Mouse (Mus musculus) olfactory bulb, adult 2 months (tissue): ENCODE measurements around the gene Agpat1. TPM values are rescaled to one million over a fixed set of nuclear protein-coding genes. Genes with fewer than 3 reads are reported as not detected.

ENCODE experiments used
- H3K27ac ChIP-seq: fragments of 200-500 bp; 2 replicates; pipeline ENCODE4 v1.5.1; 2012; ENCODE audit warnings: low read depth, low read length; ENCODE audit not compliant: insufficient read depth
- H3K4me1 ChIP-seq: fragments of 200-500 bp; 2 replicates; pipeline ENCODE4 v1.6.1; 2012; ENCODE audit warnings: low read length; ENCODE audit not compliant: control insufficient read depth, insufficient read depth
- H3K4me3 ChIP-seq: fragments of 200-500 bp; 2 replicates; pipeline ENCODE4 v1.5.1; 2012; ENCODE audit warnings: mild to moderate bottlenecking, low read depth, low read length, moderate library complexity; ENCODE audit not compliant: insufficient read depth
- CTCF ChIP-seq: fragments of 200-500 bp; IDR thresholded peaks from 2 replicates; pipeline ENCODE4 v1.5.1; 2012; ENCODE audit warnings: low read depth, mild to moderate bottlenecking, low read length, moderate library complexity; ENCODE audit not compliant: insufficient read depth
- POLR2A ChIP-seq: fragments of 200-500 bp; IDR thresholded peaks from 2 replicates; pipeline ENCODE4 v1.6.1; 2012; ENCODE audit warnings: mild to moderate bottlenecking, low read depth, low read length, moderate library complexity; ENCODE audit not compliant: insufficient read depth
- WGBS: fragments of 180-500 bp; shearing (Covaris S2); methylation state at CpG from one replicate; pipeline ENCODE4 v1.1.7; 2018; 5-methylcytosine and 5-hydroxymethylcytosine counted together
- polyA plus RNA-seq: library from polyadenylated mRNA; stranded (reverse); fragments of >200 nt; gene quantifications from 2 replicates; pipeline ENCODE4 v1.2.4, GENCODE M21; 2012; ENCODE audit warnings: low replicate concordance; ENCODE audit not compliant: missing spikeins, insufficient read depth, insufficient read length

Agpat1 gene
- polyA plus RNA-seq, 1 experiment = not detected

GRCm38 (mm10) chr17:34613054-34613645, 9.1 kb downstream of the Agpat1 start:
- TF ChIP-seq CTCF (no peak), POLR2A (no peak)
- Histone ChIP-seq H3K4me3 (no peak overlapping the region), H3K27ac (no peak overlapping the region), H3K4me1 (peaks cover 25% of the 10 kb centered on the region)
- 76% methylated on average over 11 of the region's 11 CpGs for WGBS

DNA sequence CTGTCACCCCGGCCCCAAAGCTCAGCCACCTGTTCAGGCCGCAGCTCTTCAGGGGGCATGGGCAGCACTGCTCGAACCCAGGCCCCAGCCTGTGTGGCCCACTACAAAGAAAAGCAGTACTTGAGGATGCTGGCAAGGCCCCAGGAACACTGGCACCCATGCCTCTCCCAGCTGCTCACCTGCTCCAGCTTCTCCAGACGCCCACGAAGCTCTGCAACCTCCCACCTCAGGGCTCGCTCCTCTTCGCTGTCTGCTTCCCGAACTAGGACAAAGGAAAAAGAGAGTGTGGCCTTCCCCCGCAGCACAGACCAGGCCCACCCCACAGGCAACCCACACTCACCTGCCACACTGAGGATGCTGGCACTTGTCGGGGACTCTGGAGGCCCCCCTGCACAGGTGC, 9.8 kb downstream of the Agpat1 start:
- Histone ChIP-seq H3K27ac (no peak overlapping the region), H3K4me1 (peaks cover 18% of the 10 kb centered on the region), H3K4me3 (no peak overlapping the region)
- TF ChIP-seq POLR2A (no peak), CTCF (no peak)
- WGBS = 58% methylated on average over 10 of the region's 10 CpGs

GRCm38 (mm10) chr17:34615871-34616270, 11.8 kb downstream of the Agpat1 start, which contains the start of gene Egfl8:
Gene Egfl8 (minus strand): TSS chr17:34615971.
- no peak for TF ChIP-seq POLR2A
- no peak for TF ChIP-seq CTCF
- WGBS = 56% methylated on average over 6 of the region's 6 CpGs
- no peak within 1 kb of the TSS for H3K4me3 ChIP-seq
- H3K27ac ChIP-seq = peak within 1 kb of the TSS; percentile 26; the same call in 1 of the 2 replicates
- peaks cover 17% of the 10 kb centered on the region for H3K4me1 ChIP-seq

DNA sequence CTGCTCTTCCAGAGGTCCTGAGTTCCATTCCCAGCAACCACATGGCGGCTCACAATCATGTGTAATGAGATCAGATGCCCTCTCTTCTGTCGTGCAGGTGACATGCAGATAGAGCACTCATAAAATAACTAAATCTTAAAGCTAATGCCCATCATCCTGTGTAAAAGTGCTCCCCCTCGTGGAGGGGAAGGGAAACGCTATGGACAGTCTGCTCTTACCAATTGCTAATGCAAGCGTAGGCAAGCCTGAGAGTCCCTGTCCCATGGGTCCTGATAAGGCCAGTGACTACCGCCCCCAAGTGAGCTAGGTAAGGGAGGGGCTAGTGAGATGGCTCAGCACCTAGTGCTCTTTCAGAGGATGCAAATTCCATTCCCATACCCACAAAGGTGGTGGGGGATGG, 14.9 kb downstream of the Agpat1 start:
- WGBS = 21% methylated on average over 6 of the region's 6 CpGs
- TF ChIP-seq POLR2A (no peak), CTCF (no peak)
- Histone ChIP-seq H3K27ac (no peak overlapping the region), H3K4me3 (no peak overlapping the region), H3K4me1 (peaks cover 14% of the 10 kb centered on the region)

GRCm38 (mm10) chr17:34621006-34621405, 16.9 kb downstream of the Agpat1 start:
- Histone ChIP-seq H3K4me3 (no peak overlapping the region), H3K4me1 (peaks cover 8% of the 10 kb centered on the region; the same call in 1 of the 2 replicates), H3K27ac (no peak overlapping the region)
- TF ChIP-seq CTCF (no peak), POLR2A (no peak)
- WGBS = 93% methylated on average over 8 of the region's 8 CpGs

DNA sequence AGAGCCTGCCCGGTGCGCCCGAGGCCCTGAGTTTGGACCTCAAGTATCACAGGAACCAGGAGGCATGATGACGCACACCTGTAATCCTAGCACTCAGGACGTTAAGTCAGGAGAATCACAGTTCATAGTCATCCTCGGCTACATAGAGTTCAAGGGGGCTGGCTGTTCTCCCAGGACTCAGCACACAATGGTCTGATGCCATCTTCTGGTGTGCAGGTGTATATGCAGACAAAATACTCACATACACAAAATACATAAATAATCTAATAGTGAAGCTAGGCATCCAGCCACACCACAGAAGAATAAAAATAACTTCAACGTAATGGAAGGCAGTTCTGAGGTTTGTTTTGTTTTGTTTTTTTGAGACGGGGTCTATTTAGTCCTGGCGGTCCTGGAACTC, 19.1 kb downstream of the Agpat1 start:
- WGBS = 77% methylated on average over 9 of the region's 9 CpGs
- no peak for TF ChIP-seq CTCF
- TF ChIP-seq POLR2A = no peak
- no peak overlapping the region for H3K27ac ChIP-seq
- H3K4me1 ChIP-seq = peaks cover 17% of the 10 kb centered on the region
- no peak overlapping the region for H3K4me3 ChIP-seq

DNA sequence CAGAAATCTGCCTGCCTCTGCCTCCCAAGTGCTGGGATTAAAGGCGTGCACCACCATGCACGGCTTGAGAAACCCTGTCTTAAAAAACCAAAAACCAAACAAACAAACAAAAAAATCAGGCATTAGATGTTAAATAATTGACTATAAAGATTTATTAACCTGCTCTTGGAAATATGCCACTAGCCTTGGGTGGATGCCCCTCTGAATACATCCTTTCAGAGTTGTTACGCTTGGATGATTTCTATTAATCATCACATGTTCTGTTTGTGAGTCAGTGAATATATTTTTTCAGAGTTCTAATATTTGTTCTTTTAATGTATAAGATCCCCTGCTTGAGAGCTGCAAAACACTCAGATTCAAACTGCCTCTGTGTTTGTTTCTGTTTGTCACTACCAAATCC, 20.9 kb downstream of the Agpat1 start:
- TF ChIP-seq POLR2A (no peak), CTCF (no peak)
- H3K4me1 ChIP-seq = peaks cover 20% of the 10 kb centered on the region
- 95% methylated on average over 3 of the region's 3 CpGs for WGBS
- H3K27ac ChIP-seq = no peak overlapping the region
- H3K4me3 ChIP-seq = no peak overlapping the region

DNA sequence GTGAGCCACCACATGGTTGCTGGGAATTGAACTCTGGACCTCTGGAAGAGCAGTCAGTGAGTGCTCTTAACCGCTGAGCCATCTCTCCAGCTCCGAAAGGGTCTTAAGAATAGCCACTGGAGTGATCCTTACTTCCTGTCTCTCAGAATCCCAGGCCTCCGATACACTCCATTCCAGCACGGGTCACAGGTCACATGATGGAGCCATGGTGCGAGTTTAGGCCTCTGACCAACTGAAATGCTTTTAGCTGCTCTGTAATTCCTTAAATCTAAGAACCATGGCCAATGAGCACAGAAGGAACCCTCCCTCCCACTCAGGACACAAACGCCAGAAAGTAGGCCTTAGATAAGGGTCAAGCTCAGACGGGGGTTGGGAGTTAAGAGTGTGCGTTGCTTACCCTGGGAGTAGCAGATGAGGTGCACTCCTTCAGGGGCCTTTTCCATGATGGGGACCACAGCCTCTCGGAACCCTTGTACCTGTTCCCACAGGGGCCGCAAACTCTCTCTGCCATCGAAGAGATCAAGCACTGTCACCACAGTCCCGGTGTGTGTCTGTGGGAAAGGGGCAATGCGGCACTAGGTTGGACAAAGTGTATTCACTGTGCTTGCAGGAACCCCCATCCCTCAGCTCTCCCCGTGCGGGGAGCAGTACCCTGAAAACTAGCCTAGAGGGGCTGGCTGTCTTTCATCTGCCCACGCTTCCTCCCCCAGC, 22.2 kb downstream of the Agpat1 start:
- 43% methylated on average over 16 of the region's 16 CpGs for WGBS

GRCm38 (mm10) chr17:34626773-34627092, 22.7 kb downstream of the Agpat1 start:
- 0% methylated on average over 18 of the region's 18 CpGs for WGBS

More for the DNA sequence above, 22.2 kb downstream of the Agpat1 start:
- Histone ChIP-seq H3K4me1 (peaks cover 24% of the 10 kb centered on the region), H3K27ac (peak overlapping the region; percentile 89; the same call in 1 of the 2 replicates), H3K4me3 (peak overlapping the region; percentile 89)
- TF ChIP-seq CTCF (no peak), POLR2A (no peak)

More at GRCm38 (mm10) chr17:34626773-34627092, 22.7 kb downstream of the Agpat1 start:
- Histone ChIP-seq H3K27ac (peak overlapping the region; percentile 89), H3K4me3 (peak overlapping the region; percentile 89), H3K4me1 (peaks cover 29% of the 10 kb centered on the region)
- TF ChIP-seq POLR2A (no peak), CTCF (0 out of 2 replicates have a peak, but pooled peaks have one; percentile 3)
